Mouse (Mus musculus) natural killer cell, adult 2 months (primary cell): ENCODE measurements around the gene Olfr341.

Experiments
- DNase-seq, 2 experiments: peaks; one replicate each; pipeline ENCODE4 v3.0.0; 2022; ENCODE audit warnings: low spot score in 2 of 2

Gene Olfr341

DNA sequence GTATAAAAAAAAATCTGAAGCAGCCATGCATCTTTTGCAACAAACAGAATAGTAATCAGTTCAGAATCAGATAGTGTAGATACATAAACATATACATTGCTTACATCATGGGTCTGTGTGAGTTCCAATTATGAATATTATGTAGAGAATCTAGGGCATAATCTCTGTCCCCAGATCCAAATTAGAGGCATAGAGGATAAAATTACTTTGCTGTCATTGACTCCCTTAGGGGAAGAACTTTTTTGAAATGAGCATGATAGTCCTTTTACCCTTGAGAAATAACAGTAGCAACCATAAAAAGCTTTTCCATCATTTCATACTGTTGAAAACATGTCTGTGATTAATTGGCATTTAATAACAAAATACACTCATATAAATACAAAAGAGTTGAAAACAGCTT lies at the start of gene Olfr341:
TSS of gene Olfr341 (minus strand) at position 101 of the 400 bp plus-strand sequence.
- DNase-seq = no peak

DNA sequence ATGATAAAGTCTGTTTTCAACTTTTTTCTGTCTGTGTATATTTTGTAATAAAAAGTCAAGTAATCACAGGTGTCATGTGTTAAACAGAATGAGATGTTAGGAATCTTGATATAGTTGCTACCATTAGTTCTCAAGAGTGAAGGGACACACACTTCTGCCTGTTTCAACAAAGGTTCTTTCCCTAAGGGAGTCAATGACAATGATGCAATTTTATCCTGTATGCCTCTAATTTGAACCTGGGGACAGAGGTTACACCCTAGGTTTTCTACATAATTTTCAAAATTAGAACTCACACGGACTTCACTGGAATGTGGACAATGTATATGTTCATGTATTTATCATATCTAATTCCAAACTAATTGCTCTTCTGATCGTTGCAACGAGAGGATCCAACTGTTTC lies 42.4 kb upstream of the Olfr341 start, which contains the start of gene Olfr342:
TSS of gene Olfr342 (plus strand) at position 301 of the 400 bp plus-strand sequence.
- DNase-seq = no peak

DNA sequence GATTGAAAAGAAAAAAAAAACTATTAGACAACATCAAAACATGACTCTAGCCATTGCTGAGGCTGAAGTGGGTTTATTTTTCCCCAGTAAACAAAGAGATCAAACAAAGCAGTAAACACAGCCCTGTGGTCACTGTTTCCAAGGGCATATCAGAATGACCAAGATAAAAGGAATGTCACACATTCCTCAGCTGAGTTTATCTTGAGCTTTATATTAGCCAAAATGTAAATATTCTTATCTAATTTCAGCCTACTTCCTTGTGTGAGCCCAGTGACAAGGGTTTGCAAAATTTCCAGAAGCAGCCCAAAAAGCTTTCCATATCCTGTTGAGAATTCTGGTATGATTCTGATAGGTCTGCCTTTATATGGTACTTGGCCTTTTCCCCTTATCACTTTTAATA lies 8.6 kb downstream of the Olfr341 start:
- DNase-seq = no peak

DNA sequence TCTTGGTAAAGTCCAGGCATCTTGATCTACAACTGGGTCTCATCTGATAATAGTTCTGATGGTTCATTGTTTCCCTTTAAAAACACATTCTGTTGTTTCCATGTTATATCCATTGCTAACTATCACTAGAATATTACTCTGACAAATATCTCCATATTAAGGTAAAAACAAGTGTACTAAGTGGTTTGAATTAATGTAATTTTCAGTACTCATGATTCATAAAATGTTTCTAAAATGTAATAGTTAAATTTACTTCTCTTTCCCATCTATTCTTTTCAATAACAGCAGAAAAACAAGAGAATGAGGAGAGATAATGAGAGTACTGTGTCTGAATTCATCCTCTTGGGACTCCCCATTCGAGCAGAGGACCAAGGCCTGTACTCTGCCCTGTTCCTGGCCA lies 30.0 kb downstream of the Olfr341 start, which contains the start of gene Olfr340:
TSS of gene Olfr340 (plus strand) at position 301 of the 400 bp plus-strand sequence.
- no peak for DNase-seq
